Mouse (Mus musculus): ENCODE results near the gene Acat3. TPM values are rescaled to one million over a fixed set of nuclear protein-coding genes. Genes with fewer than 3 reads are reported as not detected.
"Not testable (repeated sequence)": the region's sequence is repeated elsewhere in the genome, so short reads cannot be mapped to it uniquely, and the experiment has no call there.

Gene Acat3
- polyA plus RNA-seq, 1 experiment from 2014 or later, result 1.5 TPM

DNA sequence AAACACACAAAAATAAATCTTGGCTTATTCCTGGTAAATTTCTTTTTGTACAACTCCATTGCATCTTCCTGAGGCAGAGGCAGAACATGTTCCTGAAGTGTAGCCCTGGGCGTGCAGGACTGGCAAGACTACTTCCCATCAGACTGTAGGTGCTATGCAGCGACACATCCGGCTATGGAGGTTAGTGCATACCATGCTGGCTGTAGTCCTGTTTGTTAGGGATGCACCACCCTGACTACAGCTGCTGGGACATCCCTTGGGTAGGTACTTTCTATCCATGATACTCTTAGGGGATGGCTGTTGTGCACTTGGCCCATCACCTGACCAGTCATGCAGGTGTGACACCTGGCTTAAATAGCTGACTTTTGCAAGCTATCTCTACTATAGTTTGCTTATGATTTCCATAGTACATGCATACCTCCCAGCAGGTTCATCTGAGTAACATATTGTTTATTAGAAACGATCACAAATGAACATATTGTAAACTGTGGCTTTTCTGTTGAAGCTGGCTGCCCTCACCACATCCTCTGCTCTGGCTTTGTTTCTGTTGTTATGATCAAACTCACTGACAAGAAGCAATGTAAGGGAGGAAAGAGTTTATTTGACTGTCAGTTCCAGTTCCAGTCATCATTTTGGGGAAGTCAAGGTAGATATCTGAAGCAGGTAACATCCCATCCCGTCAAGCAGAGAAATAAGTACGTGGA, 2.2 kb upstream of the Acat3 start:
- Histone ChIP-seq H3K27me3 (no peaks in the 10 kb centered on the region), H3K4me2 (no peak overlapping the region), H3K27ac (no peak overlapping the region), H3K4me3 (no peak overlapping the region), H3K9ac (no peak overlapping the region), H3K9me3 (no peaks in the 10 kb centered on the region), H3K36me3 (peaks cover 43% of the 10 kb centered on the region), H3K4me1 (peaks cover 7% of the 10 kb centered on the region)
- no peak for ATAC-seq (ENCODE audit: insufficient number of reproducible peaks, insufficient read depth, low FRiP score, low TSS enrichment, low read depth)
- WGBS, result 90% methylated on average over 6 of the region's 6 CpGs

DNA sequence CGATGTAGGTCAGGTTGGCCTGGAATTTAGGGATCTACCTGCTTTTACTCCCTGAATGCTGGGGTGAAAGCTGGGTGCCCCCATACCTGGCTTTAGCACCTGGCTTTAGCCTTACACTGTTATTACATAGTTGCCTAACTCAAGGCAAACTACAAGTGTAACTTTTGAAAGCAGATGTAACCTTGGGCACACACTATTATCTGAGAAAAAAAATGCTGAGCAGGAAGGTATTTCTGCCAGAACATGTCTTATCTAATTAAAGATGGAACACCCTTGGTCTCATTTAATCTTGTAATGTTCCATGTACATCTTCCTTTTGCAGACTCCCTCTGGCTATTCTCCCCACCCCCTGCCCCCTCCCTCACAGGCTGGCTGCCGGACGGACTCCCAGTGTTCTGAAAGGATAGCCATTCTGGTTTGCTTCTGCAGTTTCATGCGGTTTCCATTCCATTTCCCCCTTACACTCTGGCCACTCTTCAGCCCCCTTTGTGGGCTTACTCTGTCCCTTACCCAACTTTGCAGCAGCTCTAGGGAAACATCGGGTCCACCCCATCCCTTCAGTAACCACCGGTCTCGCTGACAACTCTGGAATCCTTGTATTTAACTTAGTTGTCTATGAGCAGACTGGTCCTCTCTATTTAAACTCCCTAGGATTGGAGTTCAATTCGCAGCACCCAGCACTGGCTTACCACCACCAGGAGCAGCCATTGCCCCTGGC, 1.3 kb upstream of the Acat3 start:
- no peaks in the 10 kb centered on the region for H3K27me3 ChIP-seq
- no peak overlapping the region for H3K4me2 ChIP-seq
- 73% methylated on average over 8 of the region's 8 CpGs for WGBS
- no peak overlapping the region for H3K9ac ChIP-seq
- no peak overlapping the region for H3K4me3 ChIP-seq
- no peak overlapping the region for H3K27ac ChIP-seq
- peaks cover 38% of the 10 kb centered on the region for H3K36me3 ChIP-seq
- peaks cover 7% of the 10 kb centered on the region for H3K4me1 ChIP-seq
- no peaks in the 10 kb centered on the region for H3K9me3 ChIP-seq
- ATAC-seq (ENCODE audit: insufficient number of reproducible peaks, insufficient read depth, low FRiP score, low TSS enrichment, low read depth), result no peak

DNA sequence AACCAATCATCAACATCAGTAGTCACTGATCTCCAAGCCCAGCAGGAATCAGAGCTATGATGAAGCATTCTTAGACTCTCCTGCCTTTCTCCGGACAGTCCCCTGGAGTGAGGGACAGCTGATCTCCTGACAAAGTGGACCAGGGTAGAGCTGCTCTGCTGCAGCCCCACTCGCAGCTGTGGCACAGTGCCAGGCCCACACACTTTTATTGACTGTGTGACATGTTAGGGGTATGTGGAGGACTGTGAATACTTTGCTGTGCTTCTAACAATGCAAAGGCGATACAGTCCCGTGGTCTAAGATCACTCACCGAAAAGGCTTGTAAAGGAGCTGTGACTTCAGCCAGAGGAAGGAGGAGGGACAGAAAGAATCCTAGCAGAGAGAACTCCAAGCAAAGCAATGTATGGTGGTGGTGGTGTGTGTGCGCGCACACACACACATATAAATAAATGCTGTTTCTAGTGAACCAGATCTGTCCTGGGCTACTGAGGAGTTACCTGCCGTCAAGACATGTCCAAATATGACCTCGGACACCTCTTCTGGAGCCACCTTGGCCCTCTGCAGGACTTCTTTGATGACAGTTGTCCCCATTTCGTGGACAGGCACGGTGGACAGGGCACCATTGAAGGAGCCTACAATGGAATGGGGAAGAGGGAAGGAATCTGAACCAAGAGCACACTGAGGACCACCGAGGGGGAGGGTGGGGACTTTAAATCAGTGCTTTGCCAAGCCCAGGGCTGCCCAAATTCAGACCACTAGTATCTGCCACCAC, 837 bp downstream of the Acat3 start:
- Histone ChIP-seq H3K4me2 (peak overlapping the region; percentile 62), H3K9ac (peak overlapping the region; percentile 58; the same call in 1 of the 2 replicates), H3K4me3 (peak overlapping the region; percentile 32), H3K36me3 (peaks cover 18% of the 10 kb centered on the region)
- H3K9me3 ChIP-seq; H3K27ac ChIP-seq; ATAC-seq (ENCODE audit: insufficient number of reproducible peaks, insufficient read depth, low FRiP score, low TSS enrichment, low read depth); H3K27me3 ChIP-seq; H3K4me1 ChIP-seq: not testable (repeated sequence)
- WGBS, result 53% methylated on average over 2 of the region's 12 CpGs

- H3K4me1 ChIP-seq, result peaks cover 7% of the 10 kb centered on the region
- ATAC-seq (ENCODE audit: insufficient number of reproducible peaks, insufficient read depth, low FRiP score, low TSS enrichment, low read depth), result no peak
- no peak overlapping the region for H3K4me2 ChIP-seq
- no peaks in the 10 kb centered on the region for H3K9me3 ChIP-seq
- no peak overlapping the region for H3K9ac ChIP-seq
- H3K27ac ChIP-seq, result no peak overlapping the region
- H3K27me3 ChIP-seq, result no peaks in the 10 kb centered on the region
- no peak overlapping the region for H3K4me3 ChIP-seq
- peaks cover 8% of the 10 kb centered on the region for H3K36me3 ChIP-seq
- 53% methylated on average over 2 of the region's 2 CpGs for WGBS
These were observed 2.3 kb downstream of the Acat3 start for GRCm38 (mm10) chr17:12938077-12938476.

DNA sequence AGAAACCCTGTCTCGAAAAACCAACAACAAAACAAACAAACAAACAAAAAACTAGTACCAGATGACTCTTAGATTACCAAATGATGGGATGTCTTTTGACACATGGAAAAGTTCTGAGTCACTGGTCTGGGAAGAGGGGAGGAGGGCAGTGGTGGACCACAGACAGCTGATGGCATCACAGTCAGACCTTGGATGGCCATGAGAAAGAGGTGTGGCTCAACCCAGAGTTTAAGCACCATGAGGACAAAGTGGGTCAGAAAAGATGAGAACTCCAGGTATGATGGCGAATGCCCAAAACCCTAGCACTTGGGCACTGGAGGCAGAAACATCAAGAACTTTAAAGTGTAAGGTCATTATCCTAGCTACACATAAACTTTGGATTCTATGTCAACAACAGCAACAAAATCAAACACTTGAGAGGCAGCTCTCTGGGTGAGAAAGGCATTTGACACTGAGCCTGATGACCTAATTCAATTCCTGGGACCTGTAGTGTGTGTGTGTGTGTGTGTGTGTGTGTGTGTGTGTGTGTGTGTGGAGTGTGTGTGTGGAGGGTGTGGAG, 2.9 kb downstream of the Acat3 start:
- Histone ChIP-seq H3K4me3 (no peak overlapping the region), H3K9me3 (no peaks in the 10 kb centered on the region), H3K27ac (no peak overlapping the region), H3K4me1 (peaks cover 7% of the 10 kb centered on the region), H3K36me3 (peaks cover 2% of the 10 kb centered on the region; the same call in 1 of the 2 replicates), H3K4me2 (no peak overlapping the region), H3K27me3 (no peaks in the 10 kb centered on the region), H3K9ac (no peak overlapping the region)
- ATAC-seq (ENCODE audit: insufficient number of reproducible peaks, insufficient read depth, low FRiP score, low TSS enrichment, low read depth), result no peak
- 74% methylated on average over 2 of the region's 2 CpGs for WGBS

GRCm38 (mm10) chr17:12935719-12936118, 4.7 kb downstream of the Acat3 start:
- Histone ChIP-seq H3K27me3 (no peaks in the 10 kb centered on the region), H3K4me2 (no peak overlapping the region), H3K9me3 (no peaks in the 10 kb centered on the region), H3K9ac (no peak overlapping the region), H3K4me1 (peaks cover 7% of the 10 kb centered on the region), H3K36me3 (no peaks in the 10 kb centered on the region), H3K4me3 (no peak overlapping the region), H3K27ac (no peak overlapping the region)
- WGBS, result 57% methylated on average over 4 of the region's 4 CpGs
- no peak for ATAC-seq (ENCODE audit: insufficient number of reproducible peaks, insufficient read depth, low FRiP score, low TSS enrichment, low read depth)

DNA sequence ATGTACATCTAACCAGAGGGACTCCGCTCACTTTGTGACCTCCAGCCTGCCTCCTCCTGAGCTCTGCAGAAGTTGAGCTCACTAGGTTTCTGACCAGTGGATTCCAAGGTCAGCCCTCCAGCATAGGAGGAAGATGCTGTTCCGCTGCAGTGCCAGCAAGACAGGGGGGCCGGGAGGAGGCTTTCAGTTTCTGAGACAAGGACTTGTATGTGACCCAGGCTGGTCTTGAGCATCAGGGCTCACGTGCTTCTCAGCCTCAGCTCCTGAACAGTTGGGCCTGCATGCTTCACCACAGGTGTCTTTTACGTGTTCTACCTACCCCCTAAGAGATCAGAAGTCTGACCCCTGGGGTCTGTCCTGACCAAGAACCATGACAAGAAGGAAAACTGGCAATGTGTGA, 8.8 kb downstream of the Acat3 start:
- not testable (repeated sequence) for H3K9ac ChIP-seq; H3K36me3 ChIP-seq; H3K4me3 ChIP-seq; H3K4me2 ChIP-seq; H3K4me1 ChIP-seq; ATAC-seq (ENCODE audit: insufficient number of reproducible peaks, insufficient read depth, low FRiP score, low TSS enrichment, low read depth); H3K27me3 ChIP-seq; H3K9me3 ChIP-seq; H3K27ac ChIP-seq
- 89% methylated on average over 5 of the region's 5 CpGs for WGBS

DNA sequence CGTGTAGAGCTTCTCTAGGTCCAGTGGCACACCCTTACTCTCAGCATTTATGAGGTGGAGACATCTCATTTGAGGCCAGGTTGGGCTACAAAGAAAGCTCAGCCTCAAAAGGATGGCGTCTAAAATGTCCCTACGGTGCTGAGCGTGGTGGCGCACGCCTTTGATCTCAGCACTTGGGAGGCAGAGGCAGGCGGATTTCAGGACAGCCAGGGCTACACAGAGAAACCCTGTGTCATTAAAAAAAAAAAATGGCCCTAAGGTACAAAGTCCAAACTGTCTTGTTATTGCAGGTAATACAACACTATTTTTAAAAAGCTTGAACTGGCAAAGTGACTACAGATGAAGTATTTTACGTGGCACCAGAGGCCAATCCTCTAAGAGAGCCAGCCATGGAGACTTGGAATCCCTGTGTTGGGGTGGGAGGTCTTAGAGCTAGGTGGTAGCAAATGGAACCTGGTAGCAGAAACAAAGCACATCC, 14.7 kb downstream of the Acat3 start:
- 91% methylated on average over 8 of the region's 8 CpGs for WGBS
- Histone ChIP-seq H3K36me3 (peaks cover 62% of the 10 kb centered on the region), H3K27ac (no peak overlapping the region), H3K9ac (no peak overlapping the region), H3K4me3 (no peak overlapping the region), H3K9me3 (no peaks in the 10 kb centered on the region), H3K4me2 (no peak overlapping the region), H3K4me1 (no peaks in the 10 kb centered on the region), H3K27me3 (no peaks in the 10 kb centered on the region)
- ATAC-seq (ENCODE audit: insufficient number of reproducible peaks, insufficient read depth, low FRiP score, low TSS enrichment, low read depth), result no peak

DNA sequence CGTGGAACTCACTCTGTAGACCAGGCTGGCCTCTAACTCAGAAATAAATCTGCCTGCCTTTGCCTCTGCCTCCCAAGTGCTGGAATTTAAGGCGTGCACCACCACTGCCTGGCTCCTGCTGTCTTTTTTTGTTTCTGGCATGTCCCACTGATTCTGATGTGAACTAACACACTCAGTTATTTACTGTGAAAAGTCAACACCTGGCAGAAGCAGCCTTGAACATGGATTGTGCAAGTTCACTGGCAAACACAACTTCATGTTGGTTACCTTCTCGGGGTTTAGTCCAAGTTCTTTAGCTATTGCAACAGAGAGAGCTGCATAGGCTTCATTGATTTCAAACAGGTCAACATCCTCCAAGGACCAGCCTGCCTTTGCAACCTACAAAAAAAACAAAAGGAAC, 15.4 kb downstream of the Acat3 start:
- 92% methylated on average over 3 of the region's 3 CpGs for WGBS
- no peak for ATAC-seq (ENCODE audit: insufficient number of reproducible peaks, insufficient read depth, low FRiP score, low TSS enrichment, low read depth)
- no peak overlapping the region for H3K4me2 ChIP-seq
- peaks cover 69% of the 10 kb centered on the region for H3K36me3 ChIP-seq
- no peak overlapping the region for H3K27ac ChIP-seq
- no peaks in the 10 kb centered on the region for H3K4me1 ChIP-seq
- H3K9me3 ChIP-seq, result no peaks in the 10 kb centered on the region
- no peak overlapping the region for H3K9ac ChIP-seq
- H3K27me3 ChIP-seq, result no peaks in the 10 kb centered on the region
- no peak overlapping the region for H3K4me3 ChIP-seq

GRCm38 (mm10) chr17:12921073-12921472, 19.3 kb downstream of the Acat3 start:
- no peak for ATAC-seq (ENCODE audit: insufficient number of reproducible peaks, insufficient read depth, low FRiP score, low TSS enrichment, low read depth)

DNA sequence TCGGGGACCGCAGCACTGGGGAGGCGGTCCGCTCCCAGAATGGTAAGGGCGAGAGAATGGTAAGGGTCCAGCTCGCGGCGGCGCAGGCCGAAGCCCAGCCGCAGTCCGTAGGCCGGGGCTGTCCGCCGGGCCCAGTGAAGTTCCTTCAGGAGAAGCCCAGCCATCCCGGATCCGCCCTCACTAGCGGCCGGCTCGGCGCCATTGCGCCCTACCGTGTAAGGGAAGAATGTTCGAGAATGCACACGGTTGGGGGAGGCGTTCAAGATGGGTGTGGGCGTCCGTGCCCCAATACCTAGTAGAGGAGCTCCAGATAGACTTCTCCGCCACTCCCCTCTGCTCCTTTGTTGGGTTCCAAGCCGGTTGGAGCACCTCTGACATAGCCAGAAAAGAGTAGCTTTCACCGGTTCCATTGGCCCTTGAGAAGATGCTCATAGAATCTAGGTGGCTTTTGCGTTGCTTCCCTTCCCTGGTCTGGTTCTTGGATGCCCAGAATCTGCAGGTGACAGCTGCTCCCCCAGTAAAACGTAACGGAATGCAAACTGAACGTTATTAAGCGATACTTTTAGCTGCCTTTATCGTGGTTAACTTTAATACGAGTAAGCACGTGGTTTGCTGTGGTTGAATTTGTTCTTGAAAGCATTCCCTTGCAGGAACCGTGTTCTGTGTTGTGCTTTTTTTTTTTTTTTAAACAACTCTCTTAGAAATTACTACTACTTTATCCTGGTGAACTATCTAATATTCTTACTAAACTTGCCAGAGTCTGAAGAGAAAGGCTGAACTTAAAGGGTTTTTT, 23.6 kb downstream of the Acat3 start:
- Histone ChIP-seq H3K4me2 (peak overlapping the region; percentile 77), H3K4me1 (peaks cover 8% of the 10 kb centered on the region; the same call in 1 of the 2 replicates), H3K9me3 (no peaks in the 10 kb centered on the region), H3K9ac (peak overlapping the region; percentile 99), H3K4me3 (peak overlapping the region; percentile 92), H3K27me3 (no peaks in the 10 kb centered on the region), H3K27ac (peak overlapping the region; percentile 92), H3K36me3 (peaks cover 59% of the 10 kb centered on the region)
- WGBS, result under 1% methylated on average over 40 of the region's 40 CpGs
- ATAC-seq (ENCODE audit: insufficient number of reproducible peaks, insufficient read depth, low FRiP score, low TSS enrichment, low read depth), result peak; percentile 43

More at GRCm38 (mm10) chr17:12921073-12921472, 19.3 kb downstream of the Acat3 start:
- Histone ChIP-seq H3K9me3 (no peaks in the 10 kb centered on the region), H3K27me3 (no peaks in the 10 kb centered on the region), H3K36me3 (peaks cover 75% of the 10 kb centered on the region), H3K4me3 (no peak overlapping the region), H3K4me1 (no peaks in the 10 kb centered on the region), H3K9ac (no peak overlapping the region), H3K27ac (no peak overlapping the region), H3K4me2 (no peak overlapping the region)
- 95% methylated on average over 1 of the region's 1 CpGs for WGBS
